In the genomic region with DNA sequence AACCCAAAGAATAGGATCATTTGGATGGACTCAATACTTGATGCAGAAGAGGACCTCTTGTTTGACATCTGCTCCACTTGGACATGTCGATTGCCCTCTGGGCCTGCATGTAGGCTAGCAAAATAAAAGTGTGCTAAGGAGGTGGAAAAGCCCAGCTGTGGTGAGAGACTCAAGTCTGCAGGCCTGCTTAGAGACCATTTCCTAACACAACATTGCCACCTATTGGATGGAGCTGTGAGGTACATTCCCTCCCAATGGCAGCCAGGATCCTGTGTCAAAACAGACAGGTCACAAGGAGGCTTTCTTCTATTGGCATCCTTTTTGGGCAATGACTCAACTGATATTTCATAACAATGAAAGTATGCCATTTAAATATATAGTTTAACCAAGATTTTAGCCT, we compare ENCODE assay signal across 9 mouse cellular contexts. TPM values are rescaled to one million over a fixed set of nuclear protein-coding genes. Genes with fewer than 3 reads are reported as not detected.
DNase-seq lines count a peak whose midpoint lies in the region; ATAC-seq and TF ChIP-seq lines count a peak whose summit lies in the region.
"Had no signal": no experiment of that assay in that cellular context is flagged by ENCODE, and none has a peak within 500 bp of the region (broad histone marks: within the 10 kb centered on the region; RNA-seq: fewer than 3 reads in every experiment).

No protein-coding gene starts in this region.

- TF ChIP-seq EP300 in heart, adult 2 months (IDR thresholded peaks at IDR 0.05; ENCODE audit: insufficient read depth, low read depth, low read length), result peak; percentile 94
- TF ChIP-seq EP300 in liver, postnatal 0 days (IDR thresholded peaks at IDR 0.05; ENCODE audit: low read depth), result no peak

- no peak overlapping the region for H3K4me3 ChIP-seq in G1E (ENCODE audit: low read depth, low read length)
- no peak overlapping the region for H3K4me3 ChIP-seq in bone marrow, adult 2 months (replicated peaks; ENCODE audit: control insufficient read depth, low read depth, low read length)
- H3K4me3 ChIP-seq in embryonic fibroblast, embryonic 13.5 days (ENCODE audit: insufficient read depth, low read length), result no peak overlapping the region
- no peak overlapping the region for H3K4me3 ChIP-seq in heart, adult 2 months
- H3K4me3 ChIP-seq in liver, postnatal 0 days (ENCODE audit: low read depth, low read length), result no peak overlapping the region

- DNase-seq in G1E (ENCODE audit: low spot score), result no peak
- DNase-seq in heart, adult 2 months, result peak; percentile 62 to 69
- peak; percentile 83 for DNase-seq in layer of hippocampus, adult 11-12 months (ENCODE audit: low spot score)
- peak; percentile 65 for DNase-seq in liver, postnatal 0 days
- DNase-seq in thymus, postnatal 25 days, result peak; percentile 77

- H3K27ac ChIP-seq in bone marrow, adult 2 months (ENCODE audit: control insufficient read depth, insufficient read depth, low read depth, low read length, poor library complexity), result no peak overlapping the region
- H3K27ac ChIP-seq in embryonic fibroblast, embryonic 13.5 days (ENCODE audit: insufficient read depth, low read length), result no peak overlapping the region
- no peak overlapping the region for H3K27ac ChIP-seq in heart, adult 2 months
- no peak overlapping the region for H3K27ac ChIP-seq in liver, postnatal 0 days (ENCODE audit: low read depth)
- H3K27ac ChIP-seq: macrophage had no signal

- TF ChIP-seq POLR2A in bone marrow, adult 2 months (IDR thresholded peaks at IDR 0.05; ENCODE audit: borderline replicate concordance, control insufficient read depth, low read depth, low read length), result no peak
- TF ChIP-seq POLR2A in embryonic fibroblast, embryonic 13.5 days (IDR thresholded peaks at IDR 0.05; ENCODE audit: low read depth, low read length), result no peak
- TF ChIP-seq POLR2A in heart, adult 2 months (IDR thresholded peaks at IDR 0.05; ENCODE audit: insufficient read depth, low read depth, low read length), result no peak

- no peaks in the 10 kb centered on the region for H3K79me2 ChIP-seq in heart, adult 2 months (replicated peaks; ENCODE audit: control insufficient read depth, insufficient read depth, low read length)

- peaks cover 5% of the 10 kb centered on the region; the same call in 1 of the 2 replicates for H3K27me3 ChIP-seq in G1E (ENCODE audit: insufficient read depth, low read length)
- no peaks in the 10 kb centered on the region for H3K27me3 ChIP-seq in heart, adult 2 months (ENCODE audit: control insufficient read depth, insufficient read depth, low read length)
- H3K27me3 ChIP-seq in liver, postnatal 0 days (ENCODE audit: insufficient read depth, low read length), result no peaks in the 10 kb centered on the region

- intact Hi-C loops in heart, adult 2 months (cut with DNase I), result loop anchor here (1.0 to 10.0 kb wide), 6 partner anchors 19 to 205 kb away; a partner anchor contains a TSS

- no peak; the same call in 1 of the 2 replicates for ATAC-seq in G1E (ENCODE audit: extremely low read depth, insufficient number of reproducible peaks, low FRiP score, poor library complexity, severe bottlenecking)
- ATAC-seq in liver, postnatal 0 days, result peak; percentile 22; the same call in 1 of the 2 replicates
- ATAC-seq in neutrophil, adult 5-6 weeks (ENCODE audit: extremely low read depth, insufficient number of reproducible peaks, low FRiP score, poor library complexity, severe bottlenecking), result peak; percentile 88

- no peak overlapping the region for H3K4me2 ChIP-seq in liver, postnatal 0 days (ENCODE audit: low read depth, low read length)

- H3K9me3 ChIP-seq in G1E (replicated peaks), result no peaks in the 10 kb centered on the region
- H3K9me3 ChIP-seq in liver, postnatal 0 days (ENCODE audit: low read length), result no peaks in the 10 kb centered on the region

- 0 out of 2 replicates have a peak, but pooled peaks have one; percentile 12 for TF ChIP-seq CTCF in G1E (IDR thresholded peaks at IDR 0.05; ENCODE audit: low read depth, low read length)
- TF ChIP-seq CTCF in bone marrow, adult 2 months (IDR thresholded peaks at IDR 0.05; ENCODE audit: control insufficient read depth, insufficient read depth, low read length), result peak; percentile 87
- TF ChIP-seq CTCF in embryonic fibroblast, embryonic 13.5 days (IDR thresholded peaks at IDR 0.05; ENCODE audit: borderline replicate concordance, insufficient read depth, low read length), result peak; percentile 70; the same call in 1 of the 2 replicates
- peak; percentile 98 for TF ChIP-seq CTCF in heart, adult 2 months (IDR thresholded peaks at IDR 0.05)
- TF ChIP-seq CTCF in liver, postnatal 0 days (IDR thresholded peaks at IDR 0.05; ENCODE audit: low read depth), result peak; percentile 92

- peaks cover 6% of the 10 kb centered on the region; the same call in 1 of the 2 replicates for H3K4me1 ChIP-seq in G1E (ENCODE audit: insufficient read depth, low read depth, low read length)
- peaks cover 2% of the 10 kb centered on the region; the same call in 1 of the 2 replicates for H3K4me1 ChIP-seq in bone marrow, adult 2 months (ENCODE audit: control insufficient read depth, insufficient read depth, low read length)
- H3K4me1 ChIP-seq in embryonic fibroblast, embryonic 13.5 days (ENCODE audit: control insufficient read depth, insufficient read depth, low read length), result no peaks in the 10 kb centered on the region
- no peaks in the 10 kb centered on the region; the same call in none of the 2 replicates for H3K4me1 ChIP-seq in heart, adult 2 months (ENCODE audit: control insufficient read depth, insufficient read depth, low read length)
- H3K4me1 ChIP-seq in liver, postnatal 0 days (ENCODE audit: insufficient read depth), result peaks cover 6% of the 10 kb centered on the region; the same call in 1 of the 2 replicates

- no peaks in the 10 kb centered on the region for H3K36me3 ChIP-seq in G1E (replicated peaks)
- peaks cover 2% of the 10 kb centered on the region for H3K36me3 ChIP-seq in heart, adult 2 months (ENCODE audit: control insufficient read depth, insufficient read depth, low read length)
- H3K36me3 ChIP-seq in liver, postnatal 0 days (replicated peaks; ENCODE audit: insufficient read depth, low read length), result peaks cover 22% of the 10 kb centered on the region

- WGBS in bone marrow, adult 2 months, result 6% methylated on average over 1 of the region's 1 CpGs
- WGBS in heart, adult 2 months, result 0% methylated on average over 1 of the region's 1 CpGs
- 7% methylated on average over 1 of the region's 1 CpGs for WGBS in liver, postnatal 0 days (ENCODE audit: insufficient replicate concordance)

- H3K9ac ChIP-seq in heart, adult 2 months (ENCODE audit: low read depth, low read length), result no peak overlapping the region
- no peak overlapping the region for H3K9ac ChIP-seq in liver, postnatal 0 days (replicated peaks)

RNA-seq across cellular contexts. Expression of a gene that starts 7.9 kb away (rescaled TPM):
- not detected in 2 replicates for total RNA-seq in G1E (2014; fragmentation: Nextera tagmentation)
- total RNA-seq in G1E (2017), result 0.11 TPM in 1 of 2 replicates, not detected in the other
- not detected in 2 replicates for polyA plus RNA-seq in G1E (2012)
- polyA plus RNA-seq in bone marrow, adult 2 months (2011; ENCODE audit: insufficient read depth, insufficient read length, low replicate concordance, missing spikeins), result 1.3 TPM in 1 of 2 replicates, not detected in the other
- 0.23 TPM in 1 of 2 replicates, not detected in the other for polyA plus RNA-seq in embryonic fibroblast, embryonic 13.5 days (2011; ENCODE audit: insufficient read length, low read depth, missing spikeins)
- not detected for total RNA-seq in heart, adult 2 months (2021)
- polyA plus RNA-seq in heart, adult 2 months (2012; rRNA removed), result not detected in 2 replicates
- 248 and 262 TPM in 2 replicates for polyA plus RNA-seq in liver, postnatal 0 days (2015; fragmentation: Nextera tagmentation; extraction: Ambion mirVana)
- not detected in 2 replicates for total RNA-seq in neutrophil, adult 5-6 weeks (2017)
- polyA plus RNA-seq: macrophage had no signal

RNA-seq across cellular contexts. Expression of a gene that starts 41.2 kb away (rescaled TPM):
- total RNA-seq in G1E (2014; fragmentation: Nextera tagmentation) (not detected in 2 replicates), G1E (2017) (0.11 and 0.12 TPM in 2 replicates)
- not detected in 2 replicates for polyA plus RNA-seq in G1E (2012)
- 0.45 and 2.5 TPM in 2 replicates for polyA plus RNA-seq in bone marrow, adult 2 months (2011; ENCODE audit: insufficient read depth, insufficient read length, low replicate concordance, missing spikeins)
- polyA plus RNA-seq in embryonic fibroblast, embryonic 13.5 days (2011; ENCODE audit: insufficient read length, low read depth, missing spikeins), result 0.23 TPM in 1 of 2 replicates, not detected in the other
- total RNA-seq in heart, adult 2 months (2021), result not detected
- 0.20 TPM in 1 of 2 replicates, not detected in the other for polyA plus RNA-seq in heart, adult 2 months (2012; rRNA removed)
- 6.0 and 6.5 TPM in 2 replicates for polyA plus RNA-seq in liver, postnatal 0 days (2015; fragmentation: Nextera tagmentation; extraction: Ambion mirVana)
- total RNA-seq in neutrophil, adult 5-6 weeks (2017), result not detected in 2 replicates
- polyA plus RNA-seq: macrophage had no signal

RNA-seq across cellular contexts. Expression of a gene that starts 46.4 kb away (rescaled TPM):
- total RNA-seq in G1E (2014; fragmentation: Nextera tagmentation), result 45.3 TPM in 1 of 2 replicates, not detected in the other
- total RNA-seq in G1E (2017), result 1.2 and 1.9 TPM in 2 replicates
- 0.02 TPM in 1 of 2 replicates, not detected in the other for polyA plus RNA-seq in G1E (2012)
- polyA plus RNA-seq in bone marrow, adult 2 months (2011; ENCODE audit: insufficient read depth, insufficient read length, low replicate concordance, missing spikeins), result 42.1 and 61.9 TPM in 2 replicates
- 50.9 and 56.0 TPM in 2 replicates for polyA plus RNA-seq in embryonic fibroblast, embryonic 13.5 days (2011; ENCODE audit: insufficient read length, low read depth, missing spikeins)
- 1 to 10 TPM; 4.4 to 4.7 TPM for total RNA-seq in heart, adult 2 months (2021)
- 1.5 and 2.7 TPM in 2 replicates for polyA plus RNA-seq in heart, adult 2 months (2012; rRNA removed)
- 14.4 and 15.4 TPM in 2 replicates for polyA plus RNA-seq in liver, postnatal 0 days (2015; fragmentation: Nextera tagmentation; extraction: Ambion mirVana)
- total RNA-seq in neutrophil, adult 5-6 weeks (2017), result 326 and 339 TPM in 2 replicates

Comparison
In these comparisons a context has a peak if more than half of its experiments do, and no peak if none do; other contexts are left out.
1. CTCF ChIP-seq: peak in every context shown above with its lines; median percentile 98 in heart, adult 2 months; 92 in liver, postnatal 0 days; 87 in bone marrow, adult 2 months; 70 in embryonic fibroblast, embryonic 13.5 days; 12 in G1E.
2. RNA of a gene that starts 7.9 kb away (polyA plus RNA-seq): 248 to 262 TPM in liver, postnatal 0 days; 1.3 TPM in bone marrow, adult 2 months, 0.23 TPM in embryonic fibroblast, embryonic 13.5 days, not detected in G1E and not detected in heart, adult 2 months; every median in the first group is over 100 times any median in the second.